Mouse (Mus musculus) fat pad, adult 2 months (tissue): Measurements from ENCODE around the gene Snd1.
A peak's percentile ranks its signal among the peaks of the same experiment; 100 is the strongest.

Experiments used
- DNase-seq: peaks from one replicate; pipeline ENCODE4 v3.0.0-alpha.2; 2011; ENCODE audit warnings: low read depth, low spot score; ENCODE audit errors: extremely low read depth

Gene Snd1

GRCm38 (mm10) chr6:28537851-28538527 lies 63.0 kb downstream of the Snd1 start:
- DNase-seq = no peak

- no peak for DNase-seq
Measured at GRCm38 (mm10) chr6:28542298-28542701, 67.4 kb downstream of the Snd1 start.

GRCm38 (mm10) chr6:28546943-28547342 lies 72.0 kb downstream of the Snd1 start:
- no peak for DNase-seq

- DNase-seq = peak; percentile 65
Measured at GRCm38 (mm10) chr6:28549374-28549773, 74.4 kb downstream of the Snd1 start.

- DNase-seq = peak; percentile 100
Measured at GRCm38 (mm10) chr6:28550255-28551004, 75.5 kb downstream of the Snd1 start.

GRCm38 (mm10) chr6:28554470-28554869 lies 79.5 kb downstream of the Snd1 start:
- DNase-seq = no peak

GRCm38 (mm10) chr6:28555002-28555401 lies 80.1 kb downstream of the Snd1 start:
- no peak for DNase-seq

GRCm38 (mm10) chr6:28555428-28555827 lies 80.5 kb downstream of the Snd1 start:
- DNase-seq = no peak

GRCm38 (mm10) chr6:28557728-28558127 lies 82.8 kb downstream of the Snd1 start:
- DNase-seq = no peak

- DNase-seq = no peak
Measured at GRCm38 (mm10) chr6:28559419-28559818, 84.5 kb downstream of the Snd1 start.

GRCm38 (mm10) chr6:28561291-28561995 lies 86.5 kb downstream of the Snd1 start:
- no peak for DNase-seq

GRCm38 (mm10) chr6:28562323-28563044 lies 87.5 kb downstream of the Snd1 start:
- DNase-seq = no peak

- DNase-seq = no peak
Measured at GRCm38 (mm10) chr6:28567978-28568377, 93.0 kb downstream of the Snd1 start.

GRCm38 (mm10) chr6:28571946-28572345 lies 97.0 kb downstream of the Snd1 start:
- no peak for DNase-seq

GRCm38 (mm10) chr6:28572991-28573759 lies 98.2 kb downstream of the Snd1 start:
- no peak for DNase-seq

- no peak for DNase-seq
Measured at GRCm38 (mm10) chr6:28576356-28577264, 101.7 kb downstream of the Snd1 start.

GRCm38 (mm10) chr6:28582847-28583246 lies 107.9 kb downstream of the Snd1 start:
- DNase-seq = no peak

GRCm38 (mm10) chr6:28583399-28583798 lies 108.5 kb downstream of the Snd1 start:
- DNase-seq = no peak

GRCm38 (mm10) chr6:28586806-28587205 lies 111.9 kb downstream of the Snd1 start:
- peak; percentile 76 for DNase-seq
